Mouse (Mus musculus): ENCODE results near the gene Nfix. TPM values are rescaled to one million over a fixed set of nuclear protein-coding genes. Genes with fewer than 3 reads are reported as not detected.
A peak's percentile ranks its signal among the peaks of the same experiment; 100 is the strongest.
"Not testable (repeated sequence)": the region's sequence is repeated elsewhere in the genome, so short reads cannot be mapped to it uniquely, and the experiment has no call there.

Nfix gene
- polyA plus RNA-seq, 1 experiment from 2014 or later = 0.49 TPM

- not testable (repeated sequence) for H3K9me3 ChIP-seq (replicated peaks); DNase-seq (ENCODE audit: low spot score); H3K27me3 ChIP-seq (ENCODE audit: low read depth, poor library complexity, severe bottlenecking); H3K4me3 ChIP-seq; H3K27ac ChIP-seq (replicated peaks)
- WGBS = 93% methylated on average over 5 of the region's 5 CpGs
- peaks cover 81% of the 10 kb centered on the region for H3K36me3 ChIP-seq
- H3K4me1 ChIP-seq = peaks cover 11% of the 10 kb centered on the region
These were observed 129.7 kb downstream of the Nfix start for GRCm38 (mm10) chr8:84670295-84671006.

- H3K27ac ChIP-seq (replicated peaks) = no peak overlapping the region
- DNase-seq (ENCODE audit: low spot score) = no peak
- H3K36me3 ChIP-seq = peaks cover 65% of the 10 kb centered on the region
- 87% methylated on average over 6 of the region's 6 CpGs for WGBS
- peaks cover 21% of the 10 kb centered on the region for H3K4me1 ChIP-seq
- no peaks in the 10 kb centered on the region for H3K9me3 ChIP-seq (replicated peaks)
- no peak overlapping the region for H3K4me3 ChIP-seq
- no peaks in the 10 kb centered on the region for H3K27me3 ChIP-seq (ENCODE audit: low read depth, poor library complexity, severe bottlenecking)
These were observed 131.2 kb downstream of the Nfix start for GRCm38 (mm10) chr8:84668731-84669485.

- peaks cover 57% of the 10 kb centered on the region for H3K36me3 ChIP-seq
- no peaks in the 10 kb centered on the region for H3K27me3 ChIP-seq (ENCODE audit: low read depth, poor library complexity, severe bottlenecking)
- peaks cover 28% of the 10 kb centered on the region for H3K4me1 ChIP-seq
- H3K27ac ChIP-seq (replicated peaks) = no peak overlapping the region
- DNase-seq (ENCODE audit: low spot score) = no peak
- no peaks in the 10 kb centered on the region for H3K9me3 ChIP-seq (replicated peaks)
- WGBS = 83% methylated on average over 1 of the region's 1 CpGs
- H3K4me3 ChIP-seq = no peak overlapping the region
These were observed 132.1 kb downstream of the Nfix start for GRCm38 (mm10) chr8:84668081-84668480.

- no peaks in the 10 kb centered on the region for H3K9me3 ChIP-seq (replicated peaks)
- peaks cover 50% of the 10 kb centered on the region for H3K4me1 ChIP-seq
- H3K36me3 ChIP-seq = peaks cover 31% of the 10 kb centered on the region
- no peak for DNase-seq (ENCODE audit: low spot score)
- no peaks in the 10 kb centered on the region for H3K27me3 ChIP-seq (ENCODE audit: low read depth, poor library complexity, severe bottlenecking)
- peak overlapping the region; percentile 87 for H3K4me3 ChIP-seq
- 3% methylated on average over 14 of the region's 14 CpGs for WGBS
- H3K27ac ChIP-seq (replicated peaks) = peak overlapping the region; percentile 94
These were observed 134.7 kb downstream of the Nfix start for GRCm38 (mm10) chr8:84665385-84665893.

- Histone ChIP-seq H3K27me3 (ENCODE audit: low read depth, poor library complexity, severe bottlenecking) (no peaks in the 10 kb centered on the region), H3K4me3 (peak overlapping the region; percentile 87), H3K27ac (replicated peaks) (peak overlapping the region; percentile 94), H3K36me3 (peaks cover 24% of the 10 kb centered on the region), H3K4me1 (peaks cover 57% of the 10 kb centered on the region), H3K9me3 (replicated peaks) (no peaks in the 10 kb centered on the region)
- peak; percentile 86 for DNase-seq (ENCODE audit: low spot score)
- WGBS = under 1% methylated on average over 29 of the region's 29 CpGs
These were observed 135.4 kb downstream of the Nfix start for GRCm38 (mm10) chr8:84664566-84665384.

- DNase-seq (ENCODE audit: low spot score) = peak; percentile 98
- no peaks in the 10 kb centered on the region for H3K27me3 ChIP-seq (ENCODE audit: low read depth, poor library complexity, severe bottlenecking)
- H3K9me3 ChIP-seq (replicated peaks) = no peaks in the 10 kb centered on the region
- 3% methylated on average over 43 of the region's 43 CpGs for WGBS
- peak overlapping the region; percentile 94 for H3K27ac ChIP-seq (replicated peaks)
- H3K4me3 ChIP-seq = peak overlapping the region; percentile 87
- H3K36me3 ChIP-seq = peaks cover 13% of the 10 kb centered on the region
- H3K4me1 ChIP-seq = peaks cover 67% of the 10 kb centered on the region
These were observed 136.4 kb downstream of the Nfix start for GRCm38 (mm10) chr8:84663483-84664327.

GRCm38 (mm10) chr8:84662581-84663065, 137.5 kb downstream of the Nfix start, which contains the start of gene Ier2:
Ier2 (minus strand) TSS chr8:84662852.
- peak; percentile 93 for DNase-seq (ENCODE audit: low spot score)
- under 1% methylated on average over 27 of the region's 27 CpGs for WGBS
- H3K4me3 ChIP-seq = peak within 1 kb of the TSS; percentile 87
- H3K36me3 ChIP-seq = peaks cover 3% of the 10 kb centered on the region; the same call in 1 of the 2 replicates
- H3K4me1 ChIP-seq = peaks cover 72% of the 10 kb centered on the region
- peak within 1 kb of the TSS; percentile 94 for H3K27ac ChIP-seq (replicated peaks)
- no peaks in the 10 kb centered on the region for H3K27me3 ChIP-seq (ENCODE audit: low read depth, poor library complexity, severe bottlenecking)
- no peaks in the 10 kb centered on the region for H3K9me3 ChIP-seq (replicated peaks)

- under 1% methylated on average over 61 of the region's 61 CpGs for WGBS
- Histone ChIP-seq H3K4me1 (peaks cover 78% of the 10 kb centered on the region), H3K9me3 (replicated peaks) (no peaks in the 10 kb centered on the region), H3K4me3 (peak overlapping the region; percentile 87), H3K36me3 (0 out of 2 replicates have a peak, but pooled peaks cover 3% of the 10 kb centered on the region), H3K27me3 (ENCODE audit: low read depth, poor library complexity, severe bottlenecking) (no peaks in the 10 kb centered on the region), H3K27ac (replicated peaks) (peak overlapping the region; percentile 94)
- peak; percentile 79 for DNase-seq (ENCODE audit: low spot score)
These were observed 138.1 kb downstream of the Nfix start for GRCm38 (mm10) chr8:84661961-84662571.

GRCm38 (mm10) chr8:84661458-84661871, 138.7 kb downstream of the Nfix start:
- no peaks in the 10 kb centered on the region for H3K9me3 ChIP-seq (replicated peaks)
- no peaks in the 10 kb centered on the region for H3K27me3 ChIP-seq (ENCODE audit: low read depth, poor library complexity, severe bottlenecking)
- peaks cover 83% of the 10 kb centered on the region for H3K4me1 ChIP-seq
- under 1% methylated on average over 24 of the region's 24 CpGs for WGBS
- 0 out of 2 replicates have a peak, but pooled peaks cover 3% of the 10 kb centered on the region for H3K36me3 ChIP-seq
- H3K4me3 ChIP-seq = peak overlapping the region; percentile 87
- peak; percentile 64 for DNase-seq (ENCODE audit: low spot score)
- H3K27ac ChIP-seq (replicated peaks) = peak overlapping the region; percentile 94

- DNase-seq (ENCODE audit: low spot score) = peak; percentile 73
- Histone ChIP-seq H3K9me3 (replicated peaks) (no peaks in the 10 kb centered on the region), H3K36me3 (no peaks in the 10 kb centered on the region), H3K27ac (replicated peaks) (peak overlapping the region; percentile 94), H3K27me3 (ENCODE audit: low read depth, poor library complexity, severe bottlenecking) (no peaks in the 10 kb centered on the region), H3K4me1 (peaks cover 83% of the 10 kb centered on the region), H3K4me3 (peak overlapping the region; percentile 87)
- WGBS = under 1% methylated on average over 20 of the region's 20 CpGs
These were observed 139.2 kb downstream of the Nfix start for GRCm38 (mm10) chr8:84660819-84661457.

All from midbrain, embryonic 10.5 days (tissue).